Mouse (Mus musculus) lung, postnatal 36 days (tissue): ENCODE data around the gene Slc18b1.
A peak's percentile ranks its signal among the peaks of the same experiment; 100 is the strongest.
"Not testable (repeated sequence)": the region's sequence is repeated elsewhere in the genome, so short reads cannot be mapped to it uniquely, and the experiment has no call there.

Experiments used
- DNase-seq: peaks from one replicate; pipeline ENCODE4 v3.0.0; 2022; ENCODE audit warnings: mixed read lengths

Slc18b1 gene

DNA sequence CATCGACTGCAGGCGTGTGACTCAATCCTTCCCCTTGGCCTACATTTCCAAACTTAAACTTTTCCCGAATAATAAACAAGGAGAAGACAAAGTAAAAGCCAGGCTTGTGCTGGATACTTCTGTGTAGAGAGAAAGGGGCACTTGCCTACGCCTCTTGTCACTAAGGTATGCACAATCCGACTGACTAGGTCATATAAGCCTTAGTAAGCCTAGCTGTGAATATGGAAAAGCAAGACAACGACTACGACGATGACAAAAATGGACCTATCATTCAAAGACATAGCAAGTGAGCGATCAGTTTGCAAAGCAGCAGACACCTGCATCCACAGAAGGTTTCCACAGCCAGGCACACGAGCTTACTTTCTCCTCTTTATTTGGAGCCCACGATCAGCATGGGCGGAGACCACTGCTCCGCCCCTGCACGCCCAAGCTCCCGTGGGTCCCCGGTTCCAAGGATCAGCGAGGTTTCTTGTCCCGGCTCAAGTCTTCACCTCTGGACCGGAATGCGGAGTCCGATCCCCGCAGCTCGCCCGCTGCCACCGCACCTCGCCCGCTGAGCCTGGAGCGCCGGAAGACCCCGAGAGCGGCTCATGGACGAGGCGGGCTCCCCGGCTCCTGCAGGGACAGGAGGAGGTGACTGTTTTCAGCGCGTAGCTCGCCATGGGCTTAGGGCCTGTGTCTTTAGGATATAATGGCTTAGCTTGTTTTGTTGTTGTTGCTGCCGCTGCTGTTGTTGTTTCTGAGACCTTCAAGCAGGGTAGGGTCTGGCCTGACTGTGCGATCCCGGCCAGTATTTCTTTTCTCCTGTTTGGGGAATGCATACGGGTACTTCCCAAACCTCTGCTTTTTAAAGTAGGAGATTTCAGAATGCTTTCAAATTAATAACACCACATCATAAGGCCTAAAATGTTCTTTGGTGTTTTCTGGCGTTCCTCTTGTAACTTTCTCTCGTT is at the start of gene Slc18b1:
Gene Slc18b1, plus strand, starts transcription at position 436 of the 953 bp plus-strand sequence.
- DNase-seq, result peak; percentile 48

DNA sequence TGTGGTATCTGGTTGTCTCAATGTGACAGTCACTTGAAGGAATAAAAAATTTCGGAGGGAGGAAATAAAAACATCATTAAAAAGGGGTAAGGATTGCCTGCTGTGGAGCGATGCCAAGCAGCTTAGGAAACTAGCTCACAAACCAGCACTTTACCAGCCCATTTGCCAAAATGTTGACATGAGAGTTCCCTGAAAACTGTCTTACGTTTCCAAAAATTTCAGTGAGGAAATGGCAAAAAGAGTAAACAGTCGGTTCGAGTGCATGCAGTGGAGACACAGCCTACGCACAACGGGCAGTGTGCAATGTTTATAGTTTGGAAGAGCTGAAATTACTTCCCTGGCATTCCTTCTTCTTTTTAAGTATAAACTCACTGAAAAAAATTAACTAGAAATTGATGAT is 42.6 kb upstream of the Slc18b1 start:
- DNase-seq, result peak; percentile 4

DNA sequence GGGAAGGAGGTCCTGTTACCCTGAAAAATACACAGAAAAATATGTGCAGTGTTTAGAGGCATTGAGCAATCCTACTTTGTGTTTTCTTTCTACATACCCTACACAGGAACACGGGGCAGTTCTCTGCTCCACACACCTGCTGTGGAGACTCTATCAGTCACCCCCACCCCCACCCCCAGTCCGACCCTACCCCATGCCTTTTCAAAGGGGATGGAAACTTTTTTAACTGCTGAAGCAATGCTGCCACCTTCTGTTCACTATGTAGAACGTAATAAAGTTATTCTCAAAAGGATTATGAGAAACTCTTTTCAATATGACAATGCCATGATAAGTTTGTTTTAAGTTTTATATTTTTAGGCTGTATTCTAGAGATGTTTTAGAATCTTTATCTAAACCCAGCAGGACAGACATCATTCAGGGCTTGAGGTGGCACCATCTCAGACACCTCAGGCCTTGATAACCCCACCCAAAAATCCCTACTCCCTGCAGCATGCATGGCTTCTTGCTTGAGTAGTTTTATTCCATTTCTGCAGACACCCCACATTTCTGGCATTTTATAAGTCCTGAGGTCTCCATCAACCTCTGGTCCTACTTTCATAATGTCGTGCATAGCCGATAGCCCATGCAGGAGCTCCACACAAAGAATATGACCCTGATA is 19.4 kb upstream of the Slc18b1 start:
- no peak for DNase-seq

DNA sequence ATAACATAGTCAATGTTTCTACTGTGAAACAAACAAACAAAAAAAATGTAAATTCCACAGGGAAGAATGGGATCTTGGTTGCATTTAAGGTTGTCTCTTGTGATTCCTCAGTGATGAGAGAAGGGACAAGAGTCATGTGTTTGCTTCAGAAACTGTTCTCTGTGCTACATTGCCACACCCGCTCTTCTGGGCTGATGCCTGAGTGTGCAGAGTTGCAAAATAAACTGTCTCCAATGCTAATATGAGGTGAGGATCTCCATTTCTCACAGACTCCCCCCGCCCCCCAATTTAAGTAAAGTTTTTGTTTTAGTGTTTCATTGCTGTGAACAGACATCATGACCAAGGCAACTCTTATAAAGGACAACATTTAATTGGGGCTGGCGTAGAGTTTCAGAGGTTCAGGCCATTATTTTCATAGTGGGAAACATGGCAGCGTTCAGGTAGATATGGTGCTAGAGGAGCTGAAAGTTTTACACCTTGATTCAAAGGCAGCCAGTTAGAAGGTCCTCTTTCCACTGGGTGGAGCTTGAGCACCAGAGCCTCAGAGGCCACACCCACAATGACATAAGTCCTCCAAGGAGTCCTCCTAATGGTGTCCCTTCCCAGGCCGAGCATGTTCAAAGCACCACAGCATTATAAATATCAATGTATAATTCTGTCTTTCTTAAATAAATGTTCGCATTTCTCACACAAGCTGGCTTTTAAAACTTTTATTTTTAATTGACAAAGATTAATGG is 16.1 kb upstream of the Slc18b1 start:
- peak; percentile 26 for DNase-seq

DNA sequence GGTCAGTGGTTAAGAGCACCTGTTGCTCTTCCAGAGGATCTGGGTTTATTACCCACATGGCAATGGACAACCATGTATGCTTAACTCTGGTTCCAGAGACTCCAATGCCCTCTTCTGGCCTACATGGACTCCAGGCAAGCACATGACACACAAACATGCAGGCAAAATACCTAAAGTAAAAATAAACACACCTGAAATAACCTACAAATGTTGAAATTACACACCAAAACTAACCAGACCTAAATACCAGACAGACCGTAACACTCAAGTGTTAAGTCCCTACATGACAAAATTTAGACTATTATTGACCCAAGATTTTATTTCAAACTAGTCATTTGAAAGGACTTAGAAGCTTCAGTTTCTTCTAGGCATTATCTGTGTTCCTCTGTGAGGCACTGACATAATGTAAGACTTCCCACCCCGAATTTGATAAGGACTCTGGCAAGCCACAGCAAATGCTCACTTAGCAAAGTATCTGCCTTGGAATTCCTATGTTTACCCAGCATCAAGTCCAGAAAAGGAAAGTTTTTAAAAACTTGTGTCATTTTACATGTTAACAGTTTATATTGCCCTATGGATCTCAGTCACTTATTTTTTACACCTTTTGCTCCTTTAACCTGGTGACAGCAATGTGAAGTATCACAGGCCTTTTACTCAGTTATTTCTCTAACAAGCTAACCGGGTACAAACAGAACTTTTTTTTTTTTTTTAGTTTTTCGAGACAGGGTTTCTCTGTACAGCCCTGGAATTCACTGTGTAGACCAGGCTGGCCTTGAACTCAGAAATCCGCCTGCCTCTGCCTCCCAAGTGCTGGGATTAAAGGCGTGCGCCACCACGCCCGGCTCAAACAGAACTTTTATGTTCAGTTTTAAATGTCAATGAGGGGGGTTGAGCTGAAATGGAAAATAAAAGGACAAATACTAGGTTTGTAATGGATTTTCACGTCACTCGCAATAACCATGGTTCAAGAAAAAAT is 14.7 kb upstream of the Slc18b1 start:
- DNase-seq, result no peak

DNA sequence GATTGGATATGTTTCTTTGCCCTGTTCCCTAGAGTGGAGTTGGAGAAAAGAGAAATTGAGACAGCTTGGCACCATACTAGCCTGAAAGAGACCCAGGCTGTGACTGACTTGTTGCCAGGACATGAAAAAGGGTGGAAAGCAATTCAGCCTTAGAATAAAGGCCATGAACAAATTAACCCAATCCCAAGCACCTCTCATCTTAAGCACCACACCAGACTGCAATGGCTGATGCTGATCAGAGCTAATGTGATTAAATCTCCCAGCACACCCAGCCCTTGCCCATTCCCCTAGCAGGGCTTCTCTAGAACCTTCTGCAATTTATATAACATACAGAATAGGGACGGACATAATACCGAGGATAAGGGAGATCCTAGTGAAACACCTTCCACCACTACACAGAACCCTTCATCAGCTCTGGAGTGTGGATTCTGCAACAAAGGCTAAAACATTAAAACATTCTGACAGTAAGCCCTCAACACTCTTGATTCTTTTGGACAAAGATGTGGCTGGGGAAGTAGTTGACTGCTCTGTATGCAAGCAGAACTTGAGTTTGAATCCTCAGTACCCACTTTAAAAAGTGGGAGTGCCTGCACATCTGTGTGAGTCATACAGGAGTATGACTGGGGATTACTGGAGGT is 13.8 kb upstream of the Slc18b1 start:
- no peak for DNase-seq

DNA sequence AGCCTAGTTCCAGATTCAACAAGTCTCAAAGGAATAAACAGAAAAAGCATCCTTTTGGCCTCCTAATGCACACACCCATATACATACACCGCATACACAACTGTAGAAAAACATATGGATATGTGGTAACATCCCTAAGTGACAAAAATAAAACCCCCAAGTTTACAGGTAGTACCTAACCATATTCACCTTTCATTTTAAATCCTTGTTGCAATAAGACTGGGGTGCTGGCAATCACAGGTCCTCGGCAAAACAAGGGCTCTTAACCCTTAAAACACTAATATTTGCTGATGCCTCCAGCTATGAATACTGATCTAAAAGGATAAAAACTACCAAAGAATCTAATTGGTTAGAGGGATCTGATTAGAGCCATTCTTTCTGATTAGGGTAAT is 13.3 kb upstream of the Slc18b1 start:
- DNase-seq, result no peak

DNA sequence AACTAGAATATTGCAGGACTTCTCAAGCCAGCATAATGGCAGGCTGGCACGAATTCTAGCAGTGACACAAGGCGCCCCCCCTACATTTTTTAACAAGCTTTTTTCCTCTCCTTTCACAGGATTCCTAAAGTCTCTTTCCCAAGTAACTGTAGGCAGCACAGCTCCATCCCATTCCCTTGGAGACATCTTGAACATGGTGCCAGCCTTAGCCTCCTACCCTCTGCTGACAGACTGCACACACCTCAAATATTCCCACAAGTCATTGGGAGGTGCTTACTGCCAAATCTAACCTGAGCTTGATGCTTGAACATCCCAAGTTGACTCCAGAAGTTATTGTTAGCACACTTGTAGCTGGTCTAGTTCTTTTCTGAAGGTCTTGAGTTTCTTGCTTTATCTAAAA is 12.7 kb upstream of the Slc18b1 start:
- no peak for DNase-seq

DNA sequence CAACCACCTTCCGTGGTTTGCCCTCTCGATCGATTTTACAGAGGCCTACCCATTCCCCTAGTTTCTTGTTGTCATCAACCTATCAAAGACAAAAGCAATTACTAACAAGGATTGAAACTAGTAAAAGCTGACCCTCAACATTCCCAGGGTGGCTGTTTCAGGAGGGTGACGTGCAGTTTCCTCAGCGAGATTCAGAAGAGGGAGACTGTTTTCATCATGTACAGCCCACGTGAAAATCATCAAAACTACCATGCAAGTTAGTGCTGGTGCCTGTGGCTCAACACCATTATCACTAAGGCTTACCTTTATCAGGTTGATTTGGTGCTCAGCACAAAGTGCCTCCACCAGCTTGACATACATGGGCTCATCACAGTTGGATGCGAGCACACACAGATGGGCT is 11.2 kb upstream of the Slc18b1 start:
- DNase-seq, result not testable (repeated sequence)

DNA sequence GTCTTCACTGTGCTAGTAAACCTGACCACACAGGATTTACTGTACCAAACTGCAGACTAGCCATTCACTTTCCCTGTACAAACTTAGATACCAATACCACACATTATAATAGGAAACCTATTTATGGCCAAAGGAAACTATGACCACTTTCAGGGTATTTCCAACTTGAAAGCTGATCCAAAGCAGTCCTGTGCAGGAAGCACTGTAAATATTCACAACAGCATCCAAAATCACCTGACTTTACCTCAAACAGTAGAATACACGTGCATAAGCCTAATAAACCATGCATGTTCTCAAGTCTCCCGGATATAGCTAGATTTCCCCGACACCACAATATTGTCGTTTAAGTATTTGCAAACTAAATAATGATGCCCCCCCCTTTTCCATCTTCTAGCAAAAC is 10.7 kb upstream of the Slc18b1 start:
- DNase-seq, result no peak

DNA sequence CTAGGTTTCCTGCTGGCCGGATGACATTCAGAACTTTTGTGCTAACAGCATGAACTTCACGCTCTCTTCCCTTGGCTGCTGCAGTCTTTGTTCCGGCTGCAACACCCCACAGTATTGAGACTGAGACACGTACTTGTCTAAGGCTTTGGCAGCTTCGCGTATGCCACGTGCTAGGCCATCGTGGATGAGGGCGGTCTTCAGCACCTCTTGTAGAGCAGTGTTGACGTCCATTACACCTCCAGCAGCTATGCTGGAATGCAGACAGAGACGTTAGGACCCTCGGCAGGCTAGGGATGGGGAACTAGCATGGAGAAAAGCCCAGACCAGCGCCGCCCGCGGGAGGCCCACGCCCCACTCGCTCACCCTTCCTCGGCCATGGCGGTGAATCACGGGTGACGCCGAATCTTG is 10.2 kb upstream of the Slc18b1 start:
- DNase-seq, result not testable (repeated sequence)

DNA sequence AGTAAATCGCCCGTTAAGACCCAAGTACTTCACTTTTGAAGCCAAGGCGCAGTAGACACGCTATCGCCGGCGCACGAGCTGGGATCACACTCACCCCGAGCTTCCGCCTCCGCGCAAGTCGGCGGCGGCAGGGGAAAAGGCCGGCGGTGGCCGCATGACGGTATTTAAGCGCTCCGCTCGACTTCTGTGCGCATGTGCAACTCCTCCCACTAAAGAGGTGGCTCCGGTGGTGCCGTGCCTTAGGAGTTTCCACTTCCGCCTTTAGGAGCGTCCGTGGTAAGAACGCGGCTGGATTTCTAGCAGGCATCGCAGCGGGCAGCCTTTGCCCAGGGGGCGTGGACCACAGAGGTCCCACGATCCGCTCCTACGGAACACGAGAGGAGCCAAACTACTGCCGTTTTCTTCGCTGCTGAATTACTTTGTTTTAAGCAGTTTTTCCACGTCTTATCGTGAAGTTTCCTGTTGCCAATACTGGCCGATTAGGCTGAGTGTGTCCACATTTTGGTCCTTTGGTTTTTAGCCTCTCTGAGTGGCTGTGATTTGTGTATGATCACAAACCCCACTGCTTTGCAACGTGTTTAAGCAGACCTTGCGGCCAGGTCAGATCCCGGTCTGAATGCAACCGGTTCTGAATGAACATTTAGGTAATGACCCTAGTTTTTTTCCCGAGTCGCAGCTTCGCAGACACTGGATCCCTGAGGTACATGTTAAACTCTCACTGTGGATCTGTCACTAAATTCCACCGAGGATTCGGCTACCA is 9.5 kb upstream of the Slc18b1 start, which contains the start of gene Rps12:
Gene Rps12, minus strand, starts transcription at position 214 of the 760 bp plus-strand sequence.
- peak; percentile 99 for DNase-seq

DNA sequence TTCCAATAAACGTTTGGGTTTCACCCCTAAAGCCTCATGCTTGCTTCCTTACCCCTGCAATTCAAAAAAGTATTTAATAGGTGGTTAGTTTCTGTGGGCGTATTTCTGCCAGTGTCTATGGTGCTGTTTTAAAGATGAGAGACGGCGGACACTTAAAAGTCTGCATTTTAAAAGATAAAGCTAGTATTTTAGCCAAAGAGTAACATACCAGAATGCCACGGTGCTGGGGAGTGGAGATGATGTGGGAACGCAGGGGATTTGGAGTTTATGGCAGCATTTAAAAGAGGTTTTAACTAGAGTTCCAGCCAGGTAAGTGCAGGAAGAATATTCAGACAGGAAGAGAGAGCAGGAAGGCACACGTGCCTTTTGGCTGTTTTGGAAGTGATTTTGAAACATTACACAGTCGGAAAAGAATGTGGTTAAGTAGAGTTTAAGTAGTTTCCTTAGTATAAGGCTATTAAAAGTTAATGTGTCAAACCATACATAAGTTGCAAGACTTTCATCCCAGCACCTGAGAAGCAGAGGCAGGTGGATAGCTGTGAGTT is 8.7 kb upstream of the Slc18b1 start:
- no peak for DNase-seq

DNA sequence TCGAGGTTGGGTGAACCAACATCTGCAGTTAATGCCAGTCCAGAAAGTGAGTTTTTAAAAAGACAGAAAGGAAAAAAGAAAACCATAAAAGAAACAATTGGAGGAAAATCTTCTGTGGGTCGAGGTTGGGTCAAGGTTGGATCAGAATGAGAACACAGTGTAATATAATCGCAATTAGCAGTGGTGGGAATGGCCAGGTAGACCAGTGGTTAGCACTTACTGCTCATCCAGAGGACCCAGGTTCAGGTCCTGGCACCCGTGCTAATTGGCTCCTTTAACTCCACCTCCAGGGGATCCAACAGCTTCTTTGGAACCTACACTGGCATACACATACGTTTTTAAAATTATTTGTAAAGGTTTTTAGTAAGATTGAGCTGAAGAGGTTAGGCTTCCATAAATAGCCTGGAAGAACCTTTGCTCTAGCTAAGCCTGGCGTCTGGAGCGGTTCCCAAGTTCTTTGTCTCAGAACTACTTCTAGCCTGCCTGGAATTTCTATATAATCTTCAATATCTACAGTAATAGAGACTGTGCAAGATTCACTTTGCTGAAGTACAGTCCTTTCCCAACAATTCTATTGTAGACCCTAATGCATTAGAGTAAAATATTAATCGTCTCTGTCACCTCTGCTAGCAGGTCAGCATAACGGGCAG is 790 bp upstream of the Slc18b1 start:
- no peak for DNase-seq

DNA sequence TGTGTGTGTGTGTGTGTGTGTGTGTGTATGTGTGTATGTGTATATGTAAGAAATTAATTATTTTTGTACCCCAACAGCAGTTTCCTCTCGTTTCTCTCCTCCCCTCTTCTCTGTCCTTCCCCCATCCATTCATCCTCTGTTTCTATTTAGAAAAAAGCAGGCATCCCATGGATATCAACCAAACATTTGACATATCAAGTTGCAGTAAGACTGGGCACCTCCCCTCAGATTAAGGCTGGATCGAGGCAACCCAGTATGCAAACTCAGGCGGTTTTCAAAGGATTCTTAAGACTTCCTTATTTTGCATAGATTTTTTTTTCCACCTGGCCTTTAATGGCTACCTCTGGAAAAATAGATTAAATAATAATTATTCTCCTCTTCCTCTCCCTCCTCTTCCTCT is 820 bp downstream of the Slc18b1 start:
- DNase-seq, result no peak

DNA sequence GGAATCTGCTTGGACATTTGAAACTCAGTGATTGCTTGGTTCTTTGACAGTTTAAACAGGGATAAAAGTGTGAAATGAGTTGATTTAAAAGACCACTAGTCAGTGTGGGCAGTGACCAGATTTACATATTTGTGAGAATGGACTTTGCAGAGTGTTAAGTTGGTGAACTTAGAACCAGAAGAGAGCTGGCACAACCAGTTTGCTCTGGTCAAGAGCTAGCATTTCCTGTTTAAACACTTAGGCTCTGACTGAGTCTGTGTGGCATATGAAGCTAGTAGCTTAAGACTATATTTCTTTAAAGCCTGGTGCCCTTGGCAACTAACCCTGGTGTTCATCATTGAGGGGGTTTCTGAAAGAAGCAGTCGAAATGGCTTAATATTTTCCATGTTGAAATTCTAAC is 1.4 kb downstream of the Slc18b1 start:
- peak; percentile 48 for DNase-seq

DNA sequence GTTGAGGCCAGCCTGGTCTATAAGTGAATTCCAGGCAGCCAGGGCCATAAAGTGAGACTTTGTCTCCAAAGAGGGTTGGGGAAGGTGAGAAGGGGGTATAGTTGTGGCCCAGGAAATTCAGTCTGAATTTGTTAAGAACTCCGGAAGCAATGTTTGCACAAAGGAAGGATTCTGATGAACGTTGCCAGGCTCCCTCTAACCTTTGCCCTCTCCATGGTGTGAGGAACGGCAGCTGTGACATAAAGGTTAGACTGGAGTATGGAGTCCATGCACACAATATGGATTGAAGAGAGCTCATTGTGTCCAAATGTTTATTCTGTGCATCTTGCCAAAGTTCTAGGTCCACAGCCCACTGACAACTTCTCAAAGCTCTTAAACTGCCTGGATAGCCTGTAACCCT is 3.1 kb downstream of the Slc18b1 start:
- no peak for DNase-seq

DNA sequence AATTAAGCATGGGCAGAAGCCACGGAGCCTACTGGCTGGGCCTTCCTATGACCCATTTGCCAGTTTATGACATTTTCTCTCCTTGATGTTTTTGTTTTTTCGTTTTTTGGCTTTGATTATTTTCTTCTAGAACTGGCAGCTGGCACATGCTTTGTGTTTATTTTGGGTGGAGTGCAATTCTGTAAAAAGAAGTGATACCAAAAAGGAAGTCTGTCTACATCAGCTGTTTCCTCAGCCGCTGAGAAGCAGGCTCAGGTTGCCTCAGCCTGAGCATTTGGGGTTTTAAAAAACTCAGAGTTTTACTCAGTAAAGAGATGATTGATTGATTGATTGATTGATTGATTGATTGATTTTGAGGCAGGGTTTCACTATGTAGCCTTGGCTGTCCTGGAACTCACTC is 6.1 kb downstream of the Slc18b1 start:
- no peak for DNase-seq

DNA sequence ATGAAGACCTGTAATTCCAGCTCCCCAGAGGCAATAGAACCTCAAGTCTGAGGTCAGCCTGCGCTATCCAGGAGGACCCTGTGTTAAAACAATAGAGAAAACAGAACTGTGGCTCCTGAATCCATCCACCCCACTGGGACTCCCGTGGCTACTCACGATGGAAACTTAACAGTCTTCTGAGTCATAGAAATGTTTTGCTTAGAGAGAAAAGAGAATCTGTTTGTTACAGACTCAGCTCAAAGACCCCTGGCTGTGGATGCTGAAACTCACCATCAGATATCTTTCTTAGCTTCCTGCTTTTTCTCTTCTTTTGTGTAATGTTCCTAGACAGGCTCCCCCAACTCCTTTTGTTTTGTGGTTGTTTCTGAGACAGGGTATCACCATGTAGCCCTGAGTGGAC is 7.9 kb downstream of the Slc18b1 start:
- DNase-seq, result no peak

DNA sequence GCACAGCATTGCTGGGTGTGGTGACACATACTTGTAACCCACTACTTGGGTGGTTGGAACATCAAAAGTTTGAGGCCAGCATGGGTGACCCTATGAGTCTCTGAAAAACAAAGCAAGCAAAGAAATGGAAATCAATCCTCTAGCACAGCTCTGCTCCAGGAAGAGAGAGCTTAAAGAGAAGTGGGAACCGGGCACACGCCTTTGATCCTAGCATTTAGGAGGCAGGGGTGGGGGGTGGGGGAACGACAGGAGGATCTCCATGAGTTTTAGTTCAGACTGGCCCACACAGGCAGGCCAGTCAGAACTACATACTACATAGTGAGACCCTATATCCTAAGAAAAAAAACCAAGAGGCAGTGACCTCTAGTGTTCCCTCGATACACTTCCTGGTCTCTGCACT is 9.4 kb downstream of the Slc18b1 start:
- DNase-seq, result no peak
